Mouse (Mus musculus) limb, embryonic 10.5 days (tissue): ENCODE data around the gene Fto. TPM values are rescaled to one million over a fixed set of nuclear protein-coding genes. Genes with fewer than 3 reads are reported as not detected.

Experiments used
- DNase-seq: peaks from one replicate; pipeline ENCODE4 v3.0.0-alpha.2; 2017; ENCODE audit warnings: low spot score
- H3K27ac ChIP-seq: fragments of 300-500 bp; sonication (generic); 2 replicates; pipeline ENCODE4 v1.5.1; 2016; ENCODE audit warnings: mild to moderate bottlenecking
- H3K27me3 ChIP-seq: fragments of 300-500 bp; sonication (generic); 2 replicates; pipeline ENCODE4 v1.6.1; 2016; ENCODE audit warnings: low read depth, mild to moderate bottlenecking; ENCODE audit not compliant: poor library complexity, severe bottlenecking
- H3K36me3 ChIP-seq: fragments of 300-500 bp; sonication (generic); 2 replicates; pipeline ENCODE4 v1.6.1; 2016; ENCODE audit warnings: mild to moderate bottlenecking, moderate library complexity
- H3K4me1 ChIP-seq: fragments of 300-500 bp; sonication (generic); 2 replicates; pipeline ENCODE4 v1.6.1; 2016
- H3K4me3 ChIP-seq: fragments of 300-500 bp; sonication (generic); 2 replicates; pipeline ENCODE4 v1.5.1; 2016; ENCODE audit warnings: mild to moderate bottlenecking, moderate library complexity
- H3K9me3 ChIP-seq: fragments of 300-500 bp; sonication (generic); replicated peaks from 2 replicates; pipeline ENCODE4 v1.6.1; 2016; ENCODE audit warnings: mild to moderate bottlenecking
- WGBS: fragments of 180-500 bp; shearing (Covaris S2); methylation state at CpG from one replicate; pipeline ENCODE4 v1.1.7; 2016; 5-methylcytosine and 5-hydroxymethylcytosine counted together
- polyA plus RNA-seq: library from polyadenylated mRNA; unstranded; fragments of >200 nt; fragmentation: Nextera tagmentation; extraction: Ambion mirVana; gene quantifications from 2 replicates; pipeline ENCODE4 v1.2.1, GENCODE M21; 2016

Fto gene
- polyA plus RNA-seq, 1 experiment from 2014 or later: 100 TPM

DNA sequence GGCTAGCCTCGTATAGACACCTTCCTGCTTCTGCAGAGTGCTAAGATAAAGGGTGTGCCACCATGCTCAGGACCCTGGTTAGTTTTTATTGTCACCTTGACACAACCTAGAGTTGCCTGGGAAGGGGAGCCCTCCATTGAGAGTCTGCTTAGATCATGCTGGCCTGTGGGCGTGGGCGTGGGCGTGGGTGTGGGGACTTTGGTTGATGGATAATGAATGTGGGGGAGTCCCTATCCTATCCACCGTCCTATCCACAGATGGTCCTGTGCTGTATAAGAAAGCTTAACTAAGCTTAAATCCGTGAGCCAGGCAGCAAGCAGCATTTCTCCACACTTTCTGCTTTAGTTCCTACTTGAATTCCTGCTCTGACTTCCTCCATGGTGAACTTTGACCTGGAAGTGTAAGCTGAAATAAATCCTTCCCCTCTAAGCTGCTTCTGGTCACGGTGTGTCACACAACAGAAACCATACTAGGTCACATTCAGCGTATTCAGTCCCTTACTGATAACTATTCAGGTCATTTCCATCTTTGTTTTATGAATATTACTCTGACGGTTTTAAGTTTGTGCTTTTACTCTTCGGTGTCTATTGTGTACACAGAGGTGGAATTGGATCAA lies 112.0 kb downstream of the Fto start:
- H3K9me3 ChIP-seq: no peaks in the 10 kb centered on the region
- H3K36me3 ChIP-seq: peaks cover 26% of the 10 kb centered on the region
- H3K27me3 ChIP-seq: no peaks in the 10 kb centered on the region
- 84% methylated on average over 10 of the region's 10 CpGs for WGBS
- no peak overlapping the region for H3K4me3 ChIP-seq
- H3K27ac ChIP-seq: no peak overlapping the region
- H3K4me1 ChIP-seq: peaks cover 7% of the 10 kb centered on the region; the same call in 1 of the 2 replicates
- no peak for DNase-seq

- H3K27ac ChIP-seq: no peak overlapping the region
- H3K36me3 ChIP-seq: peaks cover 30% of the 10 kb centered on the region
- 83% methylated on average over 1 of the region's 1 CpGs for WGBS
- peaks cover 7% of the 10 kb centered on the region; the same call in 1 of the 2 replicates for H3K4me1 ChIP-seq
- H3K27me3 ChIP-seq: no peaks in the 10 kb centered on the region
- no peaks in the 10 kb centered on the region for H3K9me3 ChIP-seq
- H3K4me3 ChIP-seq: no peak overlapping the region
- DNase-seq: no peak
Observed at GRCm38 (mm10) chr8:91426496-91426895, 113.2 kb downstream of the Fto start.

DNA sequence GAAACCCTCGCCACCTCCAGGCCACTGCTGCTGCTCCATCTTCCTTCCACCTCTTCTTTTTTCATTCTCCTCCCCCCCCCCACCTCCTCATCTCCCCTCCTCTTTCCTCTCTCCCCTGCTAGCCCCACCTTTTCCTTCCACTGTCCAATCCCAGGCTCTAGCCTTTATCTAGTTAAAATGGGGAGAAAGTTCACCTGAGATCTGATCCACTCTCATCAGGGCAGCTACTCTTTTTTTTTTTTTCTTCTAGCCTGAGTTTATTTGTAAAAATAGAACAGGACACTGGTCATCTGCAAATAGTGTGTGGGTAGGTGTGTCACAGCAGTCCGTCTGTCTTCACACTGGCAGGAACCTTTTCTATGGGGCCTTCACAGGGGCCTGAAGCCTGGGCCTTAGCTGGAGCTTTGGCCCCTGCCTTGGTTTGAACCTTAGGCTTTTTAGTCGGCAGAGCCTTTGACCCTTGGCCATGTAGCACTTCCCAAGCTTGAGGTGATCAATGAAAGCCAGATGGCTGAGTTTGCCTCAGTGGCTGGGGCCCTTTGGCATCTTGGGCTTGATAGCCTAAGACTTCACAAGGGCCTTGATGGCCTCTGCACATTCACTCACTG lies 117.1 kb downstream of the Fto start:
- WGBS: 88% methylated on average over 3 of the region's 3 CpGs

DNA sequence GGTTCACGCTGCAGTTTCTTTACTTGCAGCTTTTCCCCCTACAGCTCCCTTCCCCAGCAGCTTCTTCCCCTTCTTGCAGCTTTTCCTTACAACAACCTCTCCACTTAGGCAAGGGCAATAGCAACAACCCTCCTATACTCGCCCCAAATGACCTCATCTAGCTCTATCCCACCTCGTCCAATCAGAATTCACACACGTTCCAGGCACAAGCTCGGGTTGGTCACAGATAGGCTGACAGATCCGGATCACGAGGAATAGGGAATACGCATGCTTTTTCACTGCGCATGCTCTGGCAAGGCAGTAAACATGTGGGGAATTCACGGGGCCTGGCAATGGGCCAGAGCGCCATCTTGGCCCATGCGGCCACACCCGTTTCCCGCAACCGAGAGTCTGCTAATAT lies 122.7 kb downstream of the Fto start:
- H3K27me3 ChIP-seq: no peaks in the 10 kb centered on the region
- H3K36me3 ChIP-seq: peaks cover 16% of the 10 kb centered on the region
- no peaks in the 10 kb centered on the region for H3K4me1 ChIP-seq
- no peak overlapping the region for H3K4me3 ChIP-seq
- H3K9me3 ChIP-seq: no peaks in the 10 kb centered on the region
- no peak overlapping the region for H3K27ac ChIP-seq
- WGBS: 97% methylated on average over 15 of the region's 15 CpGs
- no peak for DNase-seq

More for the DNA sequence above, 117.1 kb downstream of the Fto start:
- DNase-seq: no peak
- Histone ChIP-seq H3K27me3 (no peaks in the 10 kb centered on the region), H3K36me3 (peaks cover 21% of the 10 kb centered on the region), H3K4me3 (no peak overlapping the region), H3K27ac (no peak overlapping the region), H3K9me3 (no peaks in the 10 kb centered on the region), H3K4me1 (peaks cover 2% of the 10 kb centered on the region; the same call in 1 of the 2 replicates)

DNA sequence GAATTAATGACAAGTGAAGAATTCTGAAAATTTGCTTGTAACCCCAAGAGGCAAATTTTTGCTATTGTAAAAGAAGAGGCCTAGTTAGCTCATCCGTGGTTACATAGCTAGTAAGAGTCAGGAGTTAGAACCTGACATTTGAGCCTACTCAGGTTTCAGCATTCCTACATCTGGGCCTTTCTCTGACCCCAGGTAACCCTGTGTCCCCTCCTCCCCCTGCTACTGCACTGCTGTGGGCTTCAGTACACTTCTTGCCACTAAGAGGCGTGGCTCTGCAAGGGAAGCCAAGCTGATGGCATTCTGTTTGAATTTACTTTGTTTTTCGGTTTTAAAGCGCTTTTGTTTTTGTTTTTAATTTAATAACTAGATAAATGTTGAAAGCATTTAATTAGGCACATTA lies 130.6 kb downstream of the Fto start:
- no peaks in the 10 kb centered on the region for H3K27me3 ChIP-seq
- peak; percentile 52 for DNase-seq
- no peaks in the 10 kb centered on the region for H3K9me3 ChIP-seq
- H3K4me1 ChIP-seq: peaks cover 53% of the 10 kb centered on the region
- WGBS: 34% methylated on average over 4 of the region's 4 CpGs
- H3K36me3 ChIP-seq: no peaks in the 10 kb centered on the region
- no peak overlapping the region for H3K4me3 ChIP-seq
- H3K27ac ChIP-seq: 0 out of 2 replicates have a peak overlapping the region, but pooled peaks have one; percentile 58

DNA sequence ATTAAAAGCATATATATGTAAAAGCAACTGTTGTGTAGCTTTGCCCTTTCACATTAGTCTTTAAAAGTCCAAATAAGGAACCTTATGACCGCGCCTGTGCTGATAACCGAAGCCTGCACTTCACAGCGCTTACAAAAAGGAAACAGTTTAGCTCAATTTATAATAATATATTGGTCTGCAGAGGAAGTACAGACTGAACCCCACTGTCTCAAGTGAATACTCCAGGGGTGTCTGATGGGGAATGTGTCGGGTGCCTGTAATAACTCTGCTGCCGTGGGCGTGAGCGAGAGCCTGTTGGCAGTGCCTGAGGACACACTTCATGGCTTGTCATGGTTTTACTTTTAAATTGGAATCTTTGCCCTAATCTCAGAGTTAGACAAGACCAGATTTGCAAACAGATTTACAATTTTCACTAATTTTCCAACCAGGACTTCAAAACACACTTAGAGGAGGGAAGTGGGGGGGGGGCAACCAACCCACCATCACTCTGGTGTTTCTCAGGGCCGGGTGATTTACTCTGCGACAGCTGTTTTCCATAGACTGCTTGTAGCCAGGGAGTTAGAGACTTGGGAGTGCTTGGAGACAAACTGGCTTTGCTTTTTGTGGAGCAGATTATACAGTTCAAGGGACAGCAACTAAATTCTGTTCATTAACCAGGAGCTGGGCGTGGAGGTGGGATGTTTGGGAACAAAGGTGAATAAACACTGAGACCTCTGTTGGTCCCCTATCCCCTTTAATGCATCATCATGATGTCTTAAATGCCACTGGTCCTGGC lies 131.5 kb downstream of the Fto start:
- Histone ChIP-seq H3K27ac (peak overlapping the region; percentile 89), H3K4me1 (peaks cover 55% of the 10 kb centered on the region), H3K9me3 (no peaks in the 10 kb centered on the region), H3K36me3 (no peaks in the 10 kb centered on the region), H3K27me3 (no peaks in the 10 kb centered on the region), H3K4me3 (0 out of 2 replicates have a peak overlapping the region, but pooled peaks have one; percentile 15)
- 33% methylated on average over 11 of the region's 11 CpGs for WGBS
- peak; percentile 70 for DNase-seq

GRCm38 (mm10) chr8:91445516-91445915 lies 132.2 kb downstream of the Fto start:
- Histone ChIP-seq H3K27me3 (no peaks in the 10 kb centered on the region), H3K4me3 (0 out of 2 replicates have a peak overlapping the region, but pooled peaks have one; percentile 15), H3K27ac (peak overlapping the region; percentile 89), H3K4me1 (peaks cover 55% of the 10 kb centered on the region), H3K9me3 (no peaks in the 10 kb centered on the region), H3K36me3 (no peaks in the 10 kb centered on the region)
- DNase-seq: peak; percentile 52
- 55% methylated on average over 10 of the region's 10 CpGs for WGBS

- Histone ChIP-seq H3K36me3 (no peaks in the 10 kb centered on the region), H3K27me3 (no peaks in the 10 kb centered on the region), H3K4me3 (no peak overlapping the region), H3K4me1 (peaks cover 55% of the 10 kb centered on the region), H3K9me3 (no peaks in the 10 kb centered on the region), H3K27ac (peak overlapping the region; percentile 89)
- 73% methylated on average over 5 of the region's 5 CpGs for WGBS
- DNase-seq: peak; percentile 39
Observed at GRCm38 (mm10) chr8:91446008-91446407, 132.7 kb downstream of the Fto start.

DNA sequence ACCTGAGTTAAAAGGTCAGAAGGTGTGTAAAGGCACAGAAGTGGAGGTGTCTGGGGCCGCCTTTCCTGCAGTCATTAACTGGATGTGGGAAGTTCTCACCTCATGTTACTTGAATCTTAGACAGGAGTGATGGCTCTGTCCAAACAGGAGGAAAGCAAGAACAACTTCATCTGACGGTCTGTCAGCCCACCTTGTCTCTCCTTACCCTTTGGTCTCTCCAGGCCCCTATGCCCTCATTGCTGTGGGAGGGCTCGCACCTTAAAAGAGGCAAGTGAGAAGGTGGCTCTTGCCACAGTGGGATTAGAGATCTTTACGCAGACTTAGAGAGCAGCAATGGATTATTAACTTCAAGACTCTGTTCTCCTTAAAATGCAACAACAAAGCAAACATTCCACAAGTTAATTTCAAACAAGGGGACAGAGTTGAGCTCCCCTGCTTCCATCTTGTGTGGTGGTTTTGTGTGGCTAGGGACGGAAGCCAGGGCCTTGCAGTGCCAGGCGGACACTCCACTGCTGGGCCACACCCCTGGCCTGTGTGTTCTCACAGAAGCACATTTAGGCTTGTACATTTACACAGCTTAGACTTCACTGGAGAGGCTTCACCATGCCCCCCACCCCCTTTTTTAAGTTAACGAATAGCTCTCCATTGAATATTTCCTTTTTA lies 135.5 kb downstream of the Fto start:
- Histone ChIP-seq H3K9me3 (no peaks in the 10 kb centered on the region), H3K27me3 (no peaks in the 10 kb centered on the region), H3K4me1 (peaks cover 40% of the 10 kb centered on the region), H3K36me3 (no peaks in the 10 kb centered on the region), H3K4me3 (no peak overlapping the region), H3K27ac (no peak overlapping the region)
- whole genome bisulfite sequencing: 87% methylated on average over 7 of the region's 7 CpGs
- DNase-seq: no peak

GRCm38 (mm10) chr8:91454926-91455325 lies 141.6 kb downstream of the Fto start:
- Histone ChIP-seq H3K36me3 (no peaks in the 10 kb centered on the region), H3K9me3 (no peaks in the 10 kb centered on the region), H3K4me3 (no peak overlapping the region), H3K4me1 (no peaks in the 10 kb centered on the region), H3K27ac (no peak overlapping the region), H3K27me3 (no peaks in the 10 kb centered on the region)
- DNase-seq: no peak
- 91% methylated on average over 2 of the region's 2 CpGs for WGBS

GRCm38 (mm10) chr8:91455591-91455990 lies 142.3 kb downstream of the Fto start:
- H3K36me3 ChIP-seq: no peaks in the 10 kb centered on the region

GRCm38 (mm10) chr8:91458016-91458415 lies 144.7 kb downstream of the Fto start:
- no peak for DNase-seq
- Histone ChIP-seq H3K4me3 (no peak overlapping the region), H3K9me3 (no peaks in the 10 kb centered on the region), H3K27me3 (no peaks in the 10 kb centered on the region), H3K4me1 (no peaks in the 10 kb centered on the region), H3K36me3 (no peaks in the 10 kb centered on the region), H3K27ac (no peak overlapping the region)
- 83% methylated on average over 1 of the region's 1 CpGs for WGBS

More at GRCm38 (mm10) chr8:91455591-91455990, 142.3 kb downstream of the Fto start:
- H3K4me1 ChIP-seq: no peaks in the 10 kb centered on the region
- H3K27ac ChIP-seq: no peak overlapping the region
- H3K4me3 ChIP-seq: no peak overlapping the region
- DNase-seq: no peak
- no peaks in the 10 kb centered on the region for H3K9me3 ChIP-seq
- 93% methylated on average over 5 of the region's 5 CpGs for WGBS
- no peaks in the 10 kb centered on the region for H3K27me3 ChIP-seq
